Mouse (Mus musculus) MEL (cell line): ENCODE measurements at regions not wholly inside any gene's neighbourhood (a gene's known extent, or its start where the extent isn't known, plus 50 kb on each side); places are given as distances from the start of the nearest gene placed in this dataset.

Source experiments
- DNase-seq: peaks from one replicate; pipeline ENCODE4 v3.0.0; 2011; ENCODE audit warnings: low read depth, low spot score
- H3K27ac ChIP-seq: 2 replicates; pipeline ENCODE4 v1.5.1; 2012; ENCODE audit warnings: low read depth, mild to moderate bottlenecking, control low read depth, low read length, moderate library complexity; ENCODE audit not compliant: control insufficient read depth
- H3K27me3 ChIP-seq, 2 experiments: fragments of 150-350 bp in 1 of 2; sonication (generic) in 1 of 2; 2 replicates each; pipeline ENCODE4 v1.6.1; 2012; ENCODE audit warnings: low read length in 2 of 2, mild to moderate bottlenecking in 2 of 2, improper control_type of control experiment in 1 of 2, moderate library complexity in 1 of 2; ENCODE audit not compliant: insufficient read depth in 2 of 2, control insufficient read depth in 1 of 2
- H3K36me3 ChIP-seq, 2 experiments: 2 replicates each; pipeline ENCODE4 v1.6.1; 2012 to 2014; ENCODE audit warnings: low read length in 2 of 2, improper control_type of control experiment in 1 of 2, inconsistent platforms in 1 of 2, mild to moderate bottlenecking in 1 of 2; ENCODE audit not compliant: insufficient read depth in 2 of 2, control insufficient read depth in 1 of 2
- H3K4me1 ChIP-seq, 2 experiments: fragments of 150-350 bp in 1 of 2; sonication (generic) in 1 of 2; 2 replicates each; pipeline ENCODE4 v1.6.1; 2012; ENCODE audit warnings: low read length in 2 of 2, improper control_type of control experiment in 1 of 2, mild to moderate bottlenecking in 1 of 2; ENCODE audit not compliant: insufficient read depth in 2 of 2, control insufficient read depth in 1 of 2
- H3K4me3 ChIP-seq, 2 experiments: fragments of 150-350 bp in 1 of 2; sonication (generic) in 1 of 2; 2 replicates each; pipeline ENCODE4 v1.5.1; 2012; ENCODE audit warnings: low read depth in 2 of 2, low read length in 2 of 2, mild to moderate bottlenecking in 2 of 2, moderate library complexity in 2 of 2, control low read depth in 1 of 2, improper control_type of control experiment in 1 of 2; ENCODE audit not compliant: control insufficient read depth in 1 of 2, insufficient read depth in 1 of 2
- H3K79me2 ChIP-seq: 2 replicates; pipeline ENCODE4 v1.6.1; 2012; ENCODE audit warnings: mild to moderate bottlenecking, low read length, moderate library complexity; ENCODE audit not compliant: control insufficient read depth, poor library complexity, insufficient read depth
- H3K9ac ChIP-seq: 2 replicates; pipeline ENCODE4 v1.6.1; 2012; ENCODE audit warnings: low read depth, mild to moderate bottlenecking, control low read depth, low read length, moderate library complexity; ENCODE audit not compliant: control insufficient read depth, poor library complexity, severe bottlenecking
- H3K9me3 ChIP-seq: fragments of 150-350 bp; sonication (generic); replicated peaks from 2 replicates; pipeline ENCODE4 v1.6.1; 2012; ENCODE audit warnings: mild to moderate bottlenecking, low read length, improper control_type of control experiment, moderate library complexity; ENCODE audit not compliant: insufficient read depth
- BHLHE40 ChIP-seq: IDR thresholded peaks from 2 replicates; pipeline ENCODE4 v1.6.1; 2012; ENCODE audit warnings: low read depth, mild to moderate bottlenecking, inconsistent platforms, low read length, improper control_type of control experiment, borderline replicate concordance
- CHD1 ChIP-seq: IDR thresholded peaks from 2 replicates; pipeline ENCODE4 v1.6.1; 2012; ENCODE audit warnings: low read depth, mild to moderate bottlenecking, inconsistent platforms, low read length, improper control_type of control experiment
- CTCF ChIP-seq, 3 experiments: IDR thresholded peaks in 2 of 3; conservative IDR thresholded peaks in 1 of 3; 2 replicates each; pipeline ENCODE4 v1.5.1; 2011 to 2012; ENCODE audit warnings: low read length in 3 of 3, low read depth in 2 of 3, mild to moderate bottlenecking in 2 of 3, improper control_type of control experiment in 1 of 3, inconsistent platforms in 1 of 3, mixed read lengths in 1 of 3, moderate library complexity in 1 of 3; ENCODE audit not compliant: control insufficient read depth in 1 of 3, insufficient read depth in 1 of 3, poor library complexity in 1 of 3, severe bottlenecking in 1 of 3
- E2F4 ChIP-seq: IDR thresholded peaks from 2 replicates; pipeline ENCODE4 v1.6.1; 2011; ENCODE audit warnings: low read depth, low read length, improper control_type of control experiment, borderline replicate concordance
- GATA1 ChIP-seq: IDR thresholded peaks from 2 replicates; pipeline ENCODE4 v1.6.1; 2011; ENCODE audit warnings: low read depth, low read length, improper control_type of control experiment
- JUND ChIP-seq: IDR thresholded peaks from 2 replicates; pipeline ENCODE4 v1.6.1; 2011; ENCODE audit warnings: low read depth, mild to moderate bottlenecking, improper control_type of control experiment, low read length
- KAT2A ChIP-seq: conservative IDR thresholded peaks from 2 replicates; pipeline ENCODE4 v1.6.1; 2012; ENCODE audit warnings: low read depth, low read length, improper control_type of control experiment, inconsistent platforms
- MAFK ChIP-seq: IDR thresholded peaks from 2 replicates; pipeline ENCODE4 v1.6.1; 2011; ENCODE audit warnings: low read depth, mild to moderate bottlenecking, low read length, improper control_type of control experiment, borderline replicate concordance
- MAX ChIP-seq: IDR thresholded peaks from 2 replicates; pipeline ENCODE4 v1.6.1; 2011; ENCODE audit warnings: low read length, improper control_type of control experiment
- MAZ ChIP-seq: IDR thresholded peaks from 2 replicates; pipeline ENCODE4 v1.6.1; 2012; ENCODE audit warnings: low read depth, mild to moderate bottlenecking, inconsistent platforms, low read length, improper control_type of control experiment
- MEF2A ChIP-seq: IDR thresholded peaks from 2 replicates; pipeline ENCODE4 v1.6.1; 2014; ENCODE audit warnings: low read depth, mild to moderate bottlenecking, inconsistent platforms, low read length, improper control_type of control experiment; ENCODE audit not compliant: poor library complexity, insufficient replicate concordance, severe bottlenecking; ENCODE audit errors: extremely low read depth
- MYB ChIP-seq: IDR thresholded peaks from 2 replicates; pipeline ENCODE4 v1.6.1; 2011; ENCODE audit warnings: mild to moderate bottlenecking, low read depth, low read length, improper control_type of control experiment
- MYC ChIP-seq: IDR thresholded peaks from 2 replicates; pipeline ENCODE4 v1.6.1; 2011; ENCODE audit warnings: low read depth, mild to moderate bottlenecking, low read length, improper control_type of control experiment, moderate library complexity
- NELFE ChIP-seq: IDR thresholded peaks from 2 replicates; pipeline ENCODE4 v1.6.1; 2011; ENCODE audit warnings: low read depth, low read length, improper control_type of control experiment
- NRF1 ChIP-seq: IDR thresholded peaks from 2 replicates; pipeline ENCODE4 v1.6.1; 2014; ENCODE audit warnings: low read depth, mild to moderate bottlenecking, inconsistent platforms, low read length, improper control_type of control experiment, moderate library complexity; ENCODE audit not compliant: poor library complexity, insufficient read depth, severe bottlenecking
- POLR2A ChIP-seq, 2 experiments: IDR thresholded peaks; 2 replicates each; pipeline ENCODE4 v1.6.1; 2011 to 2012; ENCODE audit warnings: low read length in 2 of 2, mild to moderate bottlenecking in 2 of 2, control low read depth in 1 of 2, improper control_type of control experiment in 1 of 2, low read depth in 1 of 2, moderate library complexity in 1 of 2; ENCODE audit not compliant: control insufficient read depth in 1 of 2, insufficient read depth in 1 of 2, poor library complexity in 1 of 2
- POLR2AphosphoS2 ChIP-seq: IDR thresholded peaks from 2 replicates; pipeline ENCODE4 v1.6.1; 2011; ENCODE audit warnings: low read length, improper control_type of control experiment
- RCOR1 ChIP-seq: IDR thresholded peaks from 2 replicates; pipeline ENCODE4 v1.6.1; 2012; ENCODE audit warnings: low read depth, mild to moderate bottlenecking, inconsistent platforms, low read length, improper control_type of control experiment
- SIN3A ChIP-seq: IDR thresholded peaks from 2 replicates; pipeline ENCODE4 v1.6.1; 2012; ENCODE audit warnings: low read length, improper control_type of control experiment, inconsistent platforms
- TAL1 ChIP-seq: IDR thresholded peaks from 2 replicates; pipeline ENCODE4 v1.6.1; 2012; ENCODE audit warnings: mild to moderate bottlenecking, inconsistent platforms, low read length, moderate library complexity, mixed read lengths
- TCF12 ChIP-seq: IDR thresholded peaks from 2 replicates; pipeline ENCODE4 v1.6.1; 2014; ENCODE audit warnings: low read depth, mild to moderate bottlenecking, inconsistent platforms, low read length, improper control_type of control experiment, moderate library complexity
- ZNF384 ChIP-seq: IDR thresholded peaks from 2 replicates; pipeline ENCODE4 v1.6.1; 2012; ENCODE audit warnings: low read depth, mild to moderate bottlenecking, inconsistent platforms, low read length, improper control_type of control experiment

DNA sequence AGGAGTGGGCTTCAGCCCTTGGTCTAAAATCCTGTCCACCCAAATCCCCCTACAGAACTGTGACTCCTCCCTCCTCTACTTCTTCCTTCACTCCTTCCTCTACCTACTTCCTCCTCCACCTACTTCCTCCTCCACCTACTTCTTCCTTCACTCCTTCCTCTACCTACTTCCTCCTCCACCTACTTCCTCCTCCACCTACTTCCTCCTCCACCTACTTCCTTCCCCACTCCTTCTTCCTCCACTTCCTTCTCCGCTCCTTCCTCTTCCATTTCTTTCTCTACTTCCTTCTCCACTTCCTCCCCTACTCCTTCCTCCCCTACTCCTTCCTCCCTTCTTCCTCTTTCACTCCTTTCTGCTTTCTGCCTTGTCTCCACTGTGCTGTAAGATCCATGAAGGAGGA lies 152.9 kb downstream of the Zfp36l2 start:
- no peak for DNase-seq
- no peaks in the 10 kb centered on the region for H3K79me2 ChIP-seq
- H3K4me3 ChIP-seq, result no peak overlapping the region
- TF ChIP-seq POLR2A (IDR thresholded peaks at IDR 0.05; ENCODE audit: control insufficient read depth in 1 of 2, insufficient read depth in 1 of 2, low read depth in 1 of 2, low read length in 2 of 2, poor library complexity in 1 of 2), result no peak
- no peak for TF ChIP-seq MAX
- TF ChIP-seq E2F4, result no peak
- TF ChIP-seq RCOR1, result no peak
- no peak for TF ChIP-seq KAT2A
- no peak for TF ChIP-seq MYB
- no peak for TF ChIP-seq SIN3A
- no peak for TF ChIP-seq NELFE
- no peak for TF ChIP-seq MYC
- TF ChIP-seq CHD1, result no peak
- TF ChIP-seq MAFK, result no peak
- no peak for TF ChIP-seq TAL1
- no peak for TF ChIP-seq POLR2AphosphoS2
- no peak for TF ChIP-seq TCF12
- no peak for TF ChIP-seq CTCF (IDR thresholded peaks at IDR 0.05 in 2 of 3, conservative IDR thresholded peaks at IDR 0.05 in 1 of 3; ENCODE audit: control insufficient read depth in 1 of 3, insufficient read depth in 1 of 3, low read depth in 2 of 3, low read length in 3 of 3, poor library complexity in 1 of 3, severe bottlenecking in 1 of 3)
- no peak for TF ChIP-seq GATA1
- TF ChIP-seq ZNF384, result no peak
- no peak overlapping the region for H3K27ac ChIP-seq
- no peaks in the 10 kb centered on the region for H3K4me1 ChIP-seq
- no peaks in the 10 kb centered on the region for H3K36me3 ChIP-seq
- no peaks in the 10 kb centered on the region for H3K9me3 ChIP-seq
- no peaks in the 10 kb centered on the region for H3K27me3 ChIP-seq
- no peak overlapping the region for H3K9ac ChIP-seq

DNA sequence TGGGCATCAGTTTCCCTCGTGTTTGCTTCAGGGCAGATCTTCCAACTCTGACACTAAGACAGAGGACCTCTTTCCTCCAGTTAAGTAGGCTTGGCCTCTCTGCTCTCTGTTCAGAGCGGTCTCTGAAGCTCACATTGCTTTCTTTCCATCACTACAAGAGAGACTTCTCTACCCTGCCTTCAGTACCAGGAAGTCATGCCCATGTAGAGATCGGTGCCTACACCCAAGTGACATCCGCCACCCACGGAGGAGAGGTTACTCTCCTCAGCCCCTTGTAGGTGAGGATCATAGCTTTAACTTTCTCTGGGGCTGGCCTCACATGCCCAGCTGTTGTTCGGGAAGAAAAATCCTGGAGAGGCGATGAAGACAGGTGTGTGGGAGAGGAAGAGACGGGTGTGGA lies 155.3 kb downstream of the Zfp36l2 start:
- TF ChIP-seq POLR2A (IDR thresholded peaks at IDR 0.05; ENCODE audit: control insufficient read depth in 1 of 2, insufficient read depth in 1 of 2, low read depth in 1 of 2, low read length in 2 of 2, poor library complexity in 1 of 2) (no peak), MEF2A (no peak), CHD1 (no peak), MYC (no peak), MAZ (no peak), JUND (no peak), BHLHE40 (no peak), NRF1 (no peak), MAX (no peak)
- TF ChIP-seq, all 39 proteins: peak for 0
- Histone ChIP-seq H3K9ac (no peak overlapping the region), H3K9me3 (no peaks in the 10 kb centered on the region), H3K4me1 (no peaks in the 10 kb centered on the region), H3K79me2 (no peaks in the 10 kb centered on the region), H3K27ac (no peak overlapping the region), H3K4me3 (no peak overlapping the region), H3K27me3 (no peaks in the 10 kb centered on the region), H3K36me3 (no peaks in the 10 kb centered on the region)
- no peak for DNase-seq
